Mouse (Mus musculus): ENCODE data around the gene Elobl. TPM values are rescaled to one million over a fixed set of nuclear protein-coding genes. Genes with fewer than 3 reads are reported as not detected.

Gene Elobl
- polyA plus RNA-seq, 1 experiment from 2014 or later: not detected

DNA sequence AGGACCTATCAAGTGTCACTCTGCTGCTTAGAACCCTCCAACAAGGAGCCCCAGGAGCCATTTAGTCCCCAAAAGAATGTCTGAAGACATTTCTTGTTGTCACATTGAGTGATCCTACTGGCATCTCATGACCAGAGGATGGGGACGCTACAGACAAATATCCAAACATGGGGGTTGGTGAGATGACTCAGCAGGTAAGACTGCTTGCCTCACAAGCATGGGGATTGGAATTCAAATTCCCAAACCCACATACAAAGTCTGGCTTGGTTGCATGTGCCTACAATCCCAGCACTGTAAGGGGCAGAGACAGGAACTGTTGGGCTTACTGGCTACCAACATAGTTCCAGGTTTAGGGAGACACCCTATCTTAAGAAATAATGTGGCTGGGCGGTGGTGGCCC lies 28.8 kb downstream of the Elobl start:
- H3K36me3 ChIP-seq (ENCODE audit: control insufficient read depth, insufficient read depth, low read length): peaks cover 2% of the 10 kb centered on the region; the same call in 1 of the 2 replicates

DNA sequence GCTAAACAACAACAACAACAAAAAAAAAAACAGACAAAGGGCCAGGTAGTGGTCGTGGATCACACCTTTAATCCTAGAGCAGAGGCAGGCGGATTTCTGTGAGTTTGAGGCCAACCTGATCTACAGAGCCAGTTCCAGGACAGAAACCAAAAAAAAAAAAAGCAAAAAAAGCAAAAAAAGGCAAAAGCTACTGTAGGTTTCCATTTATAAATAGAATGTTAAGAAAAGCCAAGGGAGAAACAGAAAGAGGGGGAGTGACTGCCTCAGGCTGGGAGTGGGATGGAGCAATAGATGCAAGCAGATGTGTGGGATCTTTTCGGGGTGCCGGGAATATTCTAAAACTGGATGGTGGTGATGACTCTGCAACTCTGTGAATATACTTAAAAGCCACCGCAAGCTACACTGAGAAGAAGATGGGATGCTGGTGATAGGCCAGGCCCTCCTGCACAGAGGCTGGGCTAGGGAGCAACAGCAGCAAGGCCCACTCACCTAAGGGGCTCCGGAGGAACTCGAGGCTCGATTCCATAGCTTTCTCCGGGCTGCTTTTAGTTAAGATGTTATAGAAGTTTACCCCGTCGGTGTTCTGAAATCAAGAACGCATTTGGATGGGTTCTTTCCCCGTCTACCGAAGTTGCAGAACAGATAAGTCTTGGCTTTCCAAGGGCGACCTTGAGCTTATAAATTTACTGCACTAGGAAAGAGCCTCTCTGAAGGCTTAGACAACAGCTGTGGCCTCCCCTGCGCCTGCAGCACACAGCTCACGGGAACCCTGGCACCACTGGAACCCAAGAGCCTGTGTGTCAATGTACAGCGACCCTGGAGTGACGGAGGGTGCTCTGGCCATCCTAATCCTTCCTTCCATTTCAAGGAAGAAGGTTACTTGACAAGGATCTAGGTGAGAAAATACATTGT lies 32.4 kb downstream of the Elobl start:
- DNase-seq (ENCODE audit: low spot score): no peak
- Histone ChIP-seq H3K9ac (ENCODE audit: low read length) (no peak overlapping the region), H3K4me2 (ENCODE audit: low read depth) (no peak overlapping the region), H3K27me3 (ENCODE audit: control insufficient read depth, insufficient read depth, low read length) (no peaks in the 10 kb centered on the region), H3K9me3 (ENCODE audit: control insufficient read depth, low read length) (no peaks in the 10 kb centered on the region), H3K4me3 (ENCODE audit: low read depth, low read length) (no peak overlapping the region), H3K36me3 (ENCODE audit: control insufficient read depth, insufficient read depth, low read length) (0 out of 2 replicates have a peak, but pooled peaks cover 2% of the 10 kb centered on the region), H3K4me1 (ENCODE audit: control insufficient read depth, insufficient read depth, low read length) (no peaks in the 10 kb centered on the region), H3K27ac (ENCODE audit: low read depth, low read length) (no peak overlapping the region)
- 95% methylated on average over 19 of the region's 19 CpGs for WGBS
- ATAC-seq (ENCODE audit: insufficient read depth, low FRiP score, low TSS enrichment): no peak

More for the DNA sequence above, 28.8 kb downstream of the Elobl start:
- ATAC-seq (ENCODE audit: insufficient read depth, low FRiP score, low TSS enrichment) (no peak), DNase-seq (ENCODE audit: low spot score) (no peak)
- no peak overlapping the region for H3K4me2 ChIP-seq (ENCODE audit: low read depth)
- H3K27ac ChIP-seq (ENCODE audit: low read depth, low read length): no peak overlapping the region
- 91% methylated on average over 2 of the region's 2 CpGs for WGBS
- no peak overlapping the region for H3K9ac ChIP-seq (ENCODE audit: low read length)
- H3K27me3 ChIP-seq (ENCODE audit: control insufficient read depth, insufficient read depth, low read length): no peaks in the 10 kb centered on the region
- H3K4me1 ChIP-seq (ENCODE audit: control insufficient read depth, insufficient read depth, low read length): no peaks in the 10 kb centered on the region
- no peaks in the 10 kb centered on the region for H3K9me3 ChIP-seq (ENCODE audit: control insufficient read depth, low read length)
- no peak overlapping the region for H3K4me3 ChIP-seq (ENCODE audit: low read depth, low read length)

DNA sequence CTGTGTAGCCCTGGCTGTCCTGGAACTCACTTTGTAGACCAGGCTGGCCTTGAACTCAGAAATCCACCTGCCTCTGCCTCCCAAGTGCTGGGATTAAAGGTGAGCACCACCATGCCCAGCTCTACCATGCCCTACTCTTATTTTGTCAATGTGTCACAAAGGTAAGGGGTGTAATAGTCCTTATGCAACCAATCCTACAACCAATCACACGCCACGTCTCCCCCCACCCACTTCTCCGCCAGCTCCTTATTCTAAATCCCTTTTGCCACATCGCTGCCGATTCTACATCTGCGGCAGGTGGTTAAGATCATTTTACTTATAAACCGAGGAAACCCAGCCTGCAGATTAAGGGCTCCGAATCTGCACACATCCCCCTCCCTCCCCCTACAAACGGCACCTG lies 33.7 kb downstream of the Elobl start:
- no peaks in the 10 kb centered on the region for H3K27me3 ChIP-seq (ENCODE audit: control insufficient read depth, insufficient read depth, low read length)
- DNase-seq (ENCODE audit: low spot score): no peak
- H3K36me3 ChIP-seq (ENCODE audit: control insufficient read depth, insufficient read depth, low read length): 0 out of 2 replicates have a peak, but pooled peaks cover 5% of the 10 kb centered on the region
- no peak overlapping the region for H3K27ac ChIP-seq (ENCODE audit: low read depth, low read length)
- no peak overlapping the region for H3K9ac ChIP-seq (ENCODE audit: low read length)
- no peaks in the 10 kb centered on the region for H3K4me1 ChIP-seq (ENCODE audit: control insufficient read depth, insufficient read depth, low read length)
- WGBS: 95% methylated on average over 9 of the region's 9 CpGs
- no peak overlapping the region for H3K4me3 ChIP-seq (ENCODE audit: low read depth, low read length)
- no peak for ATAC-seq (ENCODE audit: insufficient read depth, low FRiP score, low TSS enrichment)
- H3K4me2 ChIP-seq (ENCODE audit: low read depth): no peak overlapping the region
- H3K9me3 ChIP-seq (ENCODE audit: control insufficient read depth, low read length): no peaks in the 10 kb centered on the region

DNA sequence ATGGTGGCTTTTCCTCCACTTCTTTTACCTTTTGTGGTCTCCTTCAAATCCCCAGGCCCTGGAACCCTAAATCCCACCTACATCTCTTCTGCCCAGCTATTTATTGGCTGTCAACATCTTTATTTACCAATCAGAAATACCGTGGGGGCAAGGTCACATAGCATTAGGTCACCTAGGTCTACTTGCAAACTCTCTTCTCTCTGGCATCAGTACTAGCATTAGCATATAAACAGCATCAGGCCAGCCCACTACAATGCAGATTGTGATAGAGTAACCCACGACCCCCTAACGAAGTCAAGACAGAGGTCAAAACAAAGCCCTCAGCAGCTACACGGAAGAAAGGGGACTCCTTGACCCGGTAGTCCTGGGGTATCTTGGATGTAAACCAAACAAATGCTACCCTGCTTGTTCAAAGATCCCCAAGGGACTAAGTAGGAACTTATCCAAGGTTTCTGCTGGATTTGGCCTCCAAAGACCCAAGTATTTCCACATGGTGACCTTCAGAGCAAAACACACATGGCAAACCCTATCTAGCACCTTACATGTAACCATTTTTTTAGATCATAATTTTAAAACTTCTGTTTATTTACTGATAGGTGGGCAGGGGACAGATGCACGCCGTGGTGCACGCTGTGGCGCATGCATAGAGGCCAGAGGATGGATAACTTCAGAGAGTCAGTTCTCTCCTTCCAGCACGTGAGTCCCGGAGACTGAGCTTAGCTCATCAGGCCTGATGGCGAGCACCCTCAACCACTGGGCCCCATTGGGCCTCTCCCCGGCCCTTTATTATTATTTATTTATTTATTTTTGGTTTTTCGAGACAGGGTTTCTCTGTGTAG lies 34.8 kb downstream of the Elobl start:
- H3K9ac ChIP-seq (ENCODE audit: low read length): no peak overlapping the region
- no peaks in the 10 kb centered on the region for H3K9me3 ChIP-seq (ENCODE audit: control insufficient read depth, low read length)
- H3K27me3 ChIP-seq (ENCODE audit: control insufficient read depth, insufficient read depth, low read length): no peaks in the 10 kb centered on the region
- no peak overlapping the region for H3K4me2 ChIP-seq (ENCODE audit: low read depth)
- DNase-seq (ENCODE audit: low spot score): no peak
- H3K4me1 ChIP-seq (ENCODE audit: control insufficient read depth, insufficient read depth, low read length): no peaks in the 10 kb centered on the region
- H3K4me3 ChIP-seq (ENCODE audit: low read depth, low read length): no peak overlapping the region
- H3K27ac ChIP-seq (ENCODE audit: low read depth, low read length): no peak overlapping the region
- 0 out of 2 replicates have a peak, but pooled peaks cover 5% of the 10 kb centered on the region for H3K36me3 ChIP-seq (ENCODE audit: control insufficient read depth, insufficient read depth, low read length)
- WGBS: 72% methylated on average over 14 of the region's 14 CpGs
- ATAC-seq (ENCODE audit: insufficient read depth, low FRiP score, low TSS enrichment): no peak

DNA sequence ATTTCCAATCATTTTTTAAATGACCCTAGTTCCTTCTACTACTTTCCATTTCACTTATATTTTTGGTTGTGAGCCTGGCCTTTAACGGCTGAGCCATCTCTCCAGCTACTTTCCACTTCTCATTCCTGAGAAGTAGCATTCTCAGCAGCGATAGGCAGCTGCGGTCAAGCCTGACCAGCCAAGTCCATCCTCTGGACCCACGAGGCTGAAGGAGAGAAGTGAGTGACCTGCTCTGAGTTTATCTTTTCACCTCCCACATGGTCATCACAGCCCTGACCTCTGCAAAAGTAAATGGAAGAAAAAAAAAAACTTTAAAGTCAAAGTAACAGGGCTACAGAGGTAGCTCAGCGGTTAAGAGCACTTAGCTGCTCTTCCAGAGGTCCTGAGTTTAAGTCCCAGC lies 40.2 kb downstream of the Elobl start:
- H3K27me3 ChIP-seq (ENCODE audit: control insufficient read depth, insufficient read depth, low read length): no peaks in the 10 kb centered on the region
- ATAC-seq (ENCODE audit: insufficient read depth, low FRiP score, low TSS enrichment) (no peak), DNase-seq (ENCODE audit: low spot score) (no peak)
- no peak overlapping the region for H3K9ac ChIP-seq (ENCODE audit: low read length)
- H3K4me1 ChIP-seq (ENCODE audit: control insufficient read depth, insufficient read depth, low read length): no peaks in the 10 kb centered on the region
- no peak overlapping the region for H3K4me2 ChIP-seq (ENCODE audit: low read depth)
- no peaks in the 10 kb centered on the region for H3K9me3 ChIP-seq (ENCODE audit: control insufficient read depth, low read length)
- peaks cover 6% of the 10 kb centered on the region; the same call in 1 of the 2 replicates for H3K36me3 ChIP-seq (ENCODE audit: control insufficient read depth, insufficient read depth, low read length)
- H3K27ac ChIP-seq (ENCODE audit: low read depth, low read length): no peak overlapping the region
- H3K4me3 ChIP-seq (ENCODE audit: low read depth, low read length): no peak overlapping the region
- 87% methylated on average over 5 of the region's 5 CpGs for WGBS

Other genes with a start within 250 kb of the Elobl start
- 19.7 and 20.6 TPM in 2 replicates for gene Msi2, start 248.4 kb downstream of the Elobl start, polyA plus RNA-seq (2014; fragmentation: Nextera tagmentation; extraction: Ambion mirVana)
- gene Akap1, start 102.3 kb downstream of the Elobl start, polyA plus RNA-seq (2014; fragmentation: Nextera tagmentation; extraction: Ambion mirVana): 18.0 and 19.5 TPM in 2 replicates
- gene Scpep1, start 11.5 kb downstream of the Elobl start, polyA plus RNA-seq (2014; fragmentation: Nextera tagmentation; extraction: Ambion mirVana): 55.3 and 57.7 TPM in 2 replicates
- gene Coil, start 3.3 kb upstream of the Elobl start, polyA plus RNA-seq (2014; fragmentation: Nextera tagmentation; extraction: Ambion mirVana): 21.3 and 22.7 TPM in 2 replicates
- 2.5 and 3.0 TPM in 2 replicates for gene Trim25, start 32.4 kb upstream of the Elobl start, polyA plus RNA-seq (2014; fragmentation: Nextera tagmentation; extraction: Ambion mirVana)
- gene Dgke, start 99.9 kb upstream of the Elobl start, polyA plus RNA-seq (2014; fragmentation: Nextera tagmentation; extraction: Ambion mirVana): 6.6 and 6.9 TPM in 2 replicates
- gene Gm525, start 106.9 kb upstream of the Elobl start, polyA plus RNA-seq (2014; fragmentation: Nextera tagmentation; extraction: Ambion mirVana): not detected in 2 replicates